Mouse (Mus musculus) heart, embryonic 10.5 days (tissue): ENCODE data around the gene Plvap. TPM values are rescaled to one million over a fixed set of nuclear protein-coding genes. Genes with fewer than 3 reads are reported as not detected.
A peak's percentile ranks its signal among the peaks of the same experiment; 100 is the strongest.

ENCODE experiments used
- DNase-seq: peaks from one replicate; pipeline ENCODE4 v3.0.0-alpha.2; 2017; ENCODE audit warnings: low spot score
- H3K27ac ChIP-seq: fragments of 300-500 bp; sonication (generic); 2 replicates; pipeline ENCODE4 v1.5.1; 2016; ENCODE audit warnings: mild to moderate bottlenecking
- H3K27me3 ChIP-seq: fragments of 300-500 bp; sonication (generic); 2 replicates; pipeline ENCODE4 v1.6.1; 2016; ENCODE audit warnings: mild to moderate bottlenecking; ENCODE audit not compliant: poor library complexity, insufficient read depth, severe bottlenecking
- H3K36me3 ChIP-seq: fragments of 300-500 bp; sonication (generic); 2 replicates; pipeline ENCODE4 v1.6.1; 2016; ENCODE audit warnings: mild to moderate bottlenecking, moderate library complexity
- H3K4me1 ChIP-seq: fragments of 300-500 bp; sonication (generic); 2 replicates; pipeline ENCODE4 v1.6.1; 2016; ENCODE audit warnings: mild to moderate bottlenecking
- H3K4me3 ChIP-seq: fragments of 300-500 bp; sonication (generic); 2 replicates; pipeline ENCODE4 v1.5.1; 2016; ENCODE audit warnings: mild to moderate bottlenecking, moderate library complexity
- H3K9me3 ChIP-seq: fragments of 300-500 bp; sonication (generic); 2 replicates; pipeline ENCODE4 v1.6.1; 2016; ENCODE audit warnings: mild to moderate bottlenecking, moderate library complexity
- WGBS: fragments of 180-500 bp; shearing (Covaris S2); methylation state at CpG from one replicate; pipeline ENCODE4 v1.1.7; 2016; 5-methylcytosine and 5-hydroxymethylcytosine counted together
- polyA plus RNA-seq: library from polyadenylated mRNA; unstranded; fragments of >200 nt; fragmentation: Nextera tagmentation; extraction: Ambion mirVana; gene quantifications from 2 replicates; pipeline ENCODE4 v1.2.1, GENCODE M21; 2016

Gene Plvap
- polyA plus RNA-seq, 1 experiment from 2014 or later: 174 TPM

- Histone ChIP-seq H3K36me3 (peaks cover 2% of the 10 kb centered on the region), H3K4me3 (no peak overlapping the region), H3K9me3 (no peaks in the 10 kb centered on the region), H3K27ac (no peak overlapping the region), H3K27me3 (peaks cover 29% of the 10 kb centered on the region; the same call in 1 of the 2 replicates), H3K4me1 (peaks cover 2% of the 10 kb centered on the region; the same call in 1 of the 2 replicates)
- 50% methylated on average over 11 of the region's 11 CpGs for WGBS
- peak; percentile 73 for DNase-seq
Measured at GRCm38 (mm10) chr8:71451777-71452176, 59.8 kb downstream of the Plvap start.

DNA sequence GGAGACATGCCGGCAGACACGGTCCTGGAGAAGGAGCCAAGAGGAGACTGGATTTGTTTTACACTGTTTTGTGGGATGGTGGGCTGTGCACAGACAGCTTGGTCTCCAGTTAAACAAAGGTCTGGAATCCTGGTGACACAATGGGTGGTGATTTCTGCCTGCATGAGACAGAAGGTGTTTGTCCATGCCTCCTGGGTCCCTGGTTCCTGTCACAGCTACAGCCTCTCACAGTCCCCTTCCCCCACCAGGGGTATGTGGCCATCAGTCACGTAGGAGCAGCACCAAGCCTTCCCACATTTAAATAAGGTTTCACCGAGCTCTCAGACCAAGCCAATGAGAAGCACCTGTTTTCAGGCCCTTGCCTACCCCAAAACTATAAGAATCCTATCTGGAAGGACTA is 60.2 kb downstream of the Plvap start:
- Histone ChIP-seq H3K9me3 (no peaks in the 10 kb centered on the region), H3K36me3 (no peaks in the 10 kb centered on the region), H3K27ac (no peak overlapping the region), H3K4me1 (no peaks in the 10 kb centered on the region), H3K27me3 (peaks cover 25% of the 10 kb centered on the region; the same call in 1 of the 2 replicates), H3K4me3 (no peak overlapping the region)
- no peak for DNase-seq
- 60% methylated on average over 4 of the region's 4 CpGs for WGBS

Other genes starting within 250 kb of the Plvap start
- 23.0 and 26.7 TPM in 2 replicates for gene Myo9b, start 239.0 kb downstream of the Plvap start, polyA plus RNA-seq
- gene Haus8, start 238.8 kb downstream of the Plvap start, polyA plus RNA-seq: 82.8 and 103 TPM in 2 replicates
- gene Use1, start 144.9 kb downstream of the Plvap start, polyA plus RNA-seq: 68.7 and 79.5 TPM in 2 replicates
- 3.9 and 4.2 TPM in 2 replicates for gene Ocel1, start 140.5 kb downstream of the Plvap start, polyA plus RNA-seq
- 48.4 and 79.0 TPM in 2 replicates for gene Nr2f6, start 129.8 kb downstream of the Plvap start, polyA plus RNA-seq
- 6.1 and 7.9 TPM in 2 replicates for gene Ushbp1, start 116.0 kb downstream of the Plvap start, polyA plus RNA-seq
- gene Babam1, start 114.9 kb downstream of the Plvap start, polyA plus RNA-seq: 101 and 111 TPM in 2 replicates
- gene Ankle1, start 105.7 kb downstream of the Plvap start, polyA plus RNA-seq: 33.8 and 35.9 TPM in 2 replicates
- 34.5 and 41.5 TPM in 2 replicates for gene Abhd8, start 48.1 kb downstream of the Plvap start, polyA plus RNA-seq
- gene Mrpl34, start 46.8 kb downstream of the Plvap start, polyA plus RNA-seq: 172 and 181 TPM in 2 replicates
- gene Dda1, start 42.6 kb downstream of the Plvap start, polyA plus RNA-seq: 107 and 128 TPM in 2 replicates
- 0.73 and 2.7 TPM in 2 replicates for gene Ano8, start 25.8 kb downstream of the Plvap start, polyA plus RNA-seq
- gene Gtpbp3, start 23.6 kb downstream of the Plvap start, polyA plus RNA-seq: 13.2 and 14.7 TPM in 2 replicates
- gene Ccdc194, start 14.0 kb upstream of the Plvap start, polyA plus RNA-seq: 0.99 and 1.3 TPM in 2 replicates
- 16.8 and 20.7 TPM in 2 replicates for gene Bst2, start 25.7 kb upstream of the Plvap start, polyA plus RNA-seq
- 71.9 and 75.6 TPM in 2 replicates for gene Mvb12a, start 31.2 kb upstream of the Plvap start, polyA plus RNA-seq
- 0.37 and 0.97 TPM in 2 replicates for gene Tmem221, start 47.1 kb upstream of the Plvap start, polyA plus RNA-seq
- not detected in 2 replicates for gene Nxnl1, start 54.8 kb upstream of the Plvap start, polyA plus RNA-seq
- gene Slc27a1, start 57.1 kb upstream of the Plvap start, polyA plus RNA-seq: 19.0 and 19.4 TPM in 2 replicates
- gene Pgls, start 80.4 kb upstream of the Plvap start, polyA plus RNA-seq: 195 and 228 TPM in 2 replicates
- gene Fam129c, start 85.9 kb upstream of the Plvap start, polyA plus RNA-seq: 1.6 and 3.6 TPM in 2 replicates
- 54.4 and 60.5 TPM in 2 replicates for gene Colgalt1, start 99.2 kb upstream of the Plvap start, polyA plus RNA-seq
- 0.31 and 0.48 TPM in 2 replicates for gene Unc13a, start 160.0 kb upstream of the Plvap start, polyA plus RNA-seq
- 6.7 and 9.7 TPM in 2 replicates for gene Jak3, start 164.5 kb upstream of the Plvap start, polyA plus RNA-seq
- 0.99 and 1.5 TPM in 2 replicates for gene Insl3, start 177.5 kb upstream of the Plvap start, polyA plus RNA-seq
- 1.6 and 2.9 TPM in 2 replicates for gene B3gnt3, start 190.0 kb upstream of the Plvap start, polyA plus RNA-seq
- 2.0 and 3.1 TPM in 2 replicates for gene Fcho1, start 214.0 kb upstream of the Plvap start, polyA plus RNA-seq